Mouse (Mus musculus) hindbrain, embryonic 11.5 days (tissue): ENCODE data around the gene Rnaseh2a. TPM values are rescaled to one million over a fixed set of nuclear protein-coding genes. Genes with fewer than 3 reads are reported as not detected.

Experiments
- ATAC-seq: fragments of 200-750 bp; cut with Nextera tagmentation; 2 replicates; pipeline ENCODE4 v1.8.0; 2017; ENCODE audit warnings: mild to moderate bottlenecking, moderate TSS enrichment, moderate library complexity; ENCODE audit not compliant: low FRiP score
- DNase-seq: peaks from one replicate; pipeline ENCODE4 v3.0.0-alpha.2; 2015; ENCODE audit warnings: low spot score
- H3K27ac ChIP-seq: fragments of 300-500 bp; sonication (generic); 2 replicates; pipeline ENCODE4 v1.5.1; 2014; ENCODE audit warnings: mild to moderate bottlenecking, low read depth, low read length
- H3K27me3 ChIP-seq: fragments of 300-500 bp; sonication (generic); 2 replicates; pipeline ENCODE4 v1.6.1; 2014; ENCODE audit warnings: mild to moderate bottlenecking, low read length, moderate library complexity, mixed read lengths; ENCODE audit not compliant: control insufficient read depth, insufficient read depth
- H3K36me3 ChIP-seq: fragments of 300-500 bp; sonication (generic); 2 replicates; pipeline ENCODE4 v1.6.1; 2014; ENCODE audit warnings: mild to moderate bottlenecking, low read length, moderate library complexity, mixed read lengths; ENCODE audit not compliant: control insufficient read depth, insufficient read depth
- H3K4me1 ChIP-seq: fragments of 300-500 bp; sonication (generic); replicated peaks from 2 replicates; pipeline ENCODE4 v1.6.1; 2014; ENCODE audit warnings: low read length, mixed read lengths; ENCODE audit not compliant: control insufficient read depth, insufficient read depth
- H3K4me2 ChIP-seq: fragments of 300-500 bp; sonication (generic); replicated peaks from 2 replicates; pipeline ENCODE4 v1.6.1; 2014; ENCODE audit warnings: mild to moderate bottlenecking, low read depth, low read length
- H3K4me3 ChIP-seq: fragments of 300-500 bp; sonication (generic); 2 replicates; pipeline ENCODE4 v1.5.1; 2014; ENCODE audit warnings: low read depth, low read length
- H3K9ac ChIP-seq: fragments of 300-500 bp; sonication (generic); 2 replicates; pipeline ENCODE4 v1.6.1; 2014; ENCODE audit warnings: low read depth, low read length
- H3K9me3 ChIP-seq: fragments of 300-500 bp; sonication (generic); 2 replicates; pipeline ENCODE4 v1.6.1; 2016; ENCODE audit warnings: low read length; ENCODE audit not compliant: control insufficient read depth
- WGBS: fragments of 180-500 bp; shearing (Covaris S2); extraction: QIAGEN DNeasy Blood & Tissue Kit; methylation state at CpG from one replicate; pipeline ENCODE4 v1.1.7; 2014; 5-methylcytosine and 5-hydroxymethylcytosine counted together
- polyA plus RNA-seq: library from polyadenylated mRNA; unstranded; fragments of >200 nt; fragmentation: Nextera tagmentation; extraction: Ambion mirVana; gene quantifications from 2 replicates; pipeline ENCODE4 v1.2.1, GENCODE M21; 2014

Gene Rnaseh2a
- polyA plus RNA-seq, 1 experiment from 2014 or later, result 98.5 TPM

- ATAC-seq, result no peak
- Histone ChIP-seq H3K4me1 (peaks cover 7% of the 10 kb centered on the region), H3K27ac (no peak overlapping the region), H3K36me3 (no peaks in the 10 kb centered on the region), H3K4me2 (no peak overlapping the region), H3K27me3 (no peaks in the 10 kb centered on the region), H3K4me3 (no peak overlapping the region), H3K9ac (no peak overlapping the region), H3K9me3 (no peaks in the 10 kb centered on the region)
- WGBS, result 94% methylated on average over 4 of the region's 4 CpGs
- no peak for DNase-seq
Measured at GRCm38 (mm10) chr8:84963952-84964351, 5.6 kb downstream of the Rnaseh2a start.

- DNase-seq, result no peak
- no peaks in the 10 kb centered on the region for H3K4me1 ChIP-seq
- H3K9me3 ChIP-seq, result no peaks in the 10 kb centered on the region
- H3K9ac ChIP-seq, result no peak overlapping the region
- WGBS, result 89% methylated on average over 7 of the region's 7 CpGs
- ATAC-seq, result no peak
- H3K4me3 ChIP-seq, result no peak overlapping the region
- H3K27me3 ChIP-seq, result no peaks in the 10 kb centered on the region
- no peak overlapping the region for H3K4me2 ChIP-seq
- no peaks in the 10 kb centered on the region for H3K36me3 ChIP-seq
- H3K27ac ChIP-seq, result no peak overlapping the region
Measured at GRCm38 (mm10) chr8:84959811-84960210, 9.8 kb downstream of the Rnaseh2a start.

GRCm38 (mm10) chr8:84956768-84957167 is 12.8 kb downstream of the Rnaseh2a start:
- H3K9me3 ChIP-seq, result no peaks in the 10 kb centered on the region
- no peaks in the 10 kb centered on the region for H3K4me1 ChIP-seq
- peak; percentile 84 for DNase-seq
- no peak for ATAC-seq
- H3K4me2 ChIP-seq, result no peak overlapping the region
- 40% methylated on average over 2 of the region's 2 CpGs for WGBS
- H3K36me3 ChIP-seq, result no peaks in the 10 kb centered on the region
- no peak overlapping the region for H3K27ac ChIP-seq
- no peak overlapping the region for H3K9ac ChIP-seq
- no peak overlapping the region for H3K4me3 ChIP-seq
- peaks cover 6% of the 10 kb centered on the region for H3K27me3 ChIP-seq

- no peak overlapping the region for H3K27ac ChIP-seq
- no peaks in the 10 kb centered on the region for H3K4me1 ChIP-seq
- no peak for DNase-seq
- no peak overlapping the region for H3K4me3 ChIP-seq
- peaks cover 24% of the 10 kb centered on the region for H3K27me3 ChIP-seq
- no peak overlapping the region for H3K4me2 ChIP-seq
- ATAC-seq, result no peak
- no peaks in the 10 kb centered on the region for H3K9me3 ChIP-seq
- H3K9ac ChIP-seq, result no peak overlapping the region
- WGBS, result 9% methylated on average over 18 of the region's 18 CpGs
- H3K36me3 ChIP-seq, result no peaks in the 10 kb centered on the region
Measured at GRCm38 (mm10) chr8:84952612-84953255, 16.8 kb downstream of the Rnaseh2a start.

- ATAC-seq (no peak), DNase-seq (no peak)
- H3K9me3 ChIP-seq, result no peaks in the 10 kb centered on the region
- WGBS, result 24% methylated on average over 12 of the region's 12 CpGs
- H3K4me1 ChIP-seq, result peaks cover 5% of the 10 kb centered on the region; the same call in 1 of the 2 replicates
- H3K4me2 ChIP-seq, result no peak overlapping the region
- no peak overlapping the region for H3K4me3 ChIP-seq
- H3K9ac ChIP-seq, result no peak overlapping the region
- no peak overlapping the region for H3K27ac ChIP-seq
- H3K36me3 ChIP-seq, result no peaks in the 10 kb centered on the region
- H3K27me3 ChIP-seq, result peaks cover 49% of the 10 kb centered on the region
Measured at GRCm38 (mm10) chr8:84949753-84950152, 19.8 kb downstream of the Rnaseh2a start.

GRCm38 (mm10) chr8:84947241-84947545 is 22.4 kb downstream of the Rnaseh2a start:
- no peak overlapping the region for H3K4me3 ChIP-seq
- H3K4me2 ChIP-seq, result no peak overlapping the region
- ATAC-seq (no peak), DNase-seq (peak; percentile 71)
- H3K9ac ChIP-seq, result no peak overlapping the region
- no peaks in the 10 kb centered on the region for H3K36me3 ChIP-seq
- H3K27me3 ChIP-seq, result peaks cover 47% of the 10 kb centered on the region
- H3K9me3 ChIP-seq, result no peaks in the 10 kb centered on the region
- 14% methylated on average over 9 of the region's 9 CpGs for WGBS
- no peak overlapping the region for H3K27ac ChIP-seq
- peaks cover 5% of the 10 kb centered on the region; the same call in 1 of the 2 replicates for H3K4me1 ChIP-seq

GRCm38 (mm10) chr8:84946528-84947240 is 22.9 kb downstream of the Rnaseh2a start, which contains the start of gene Rtbdn:
Gene Rtbdn, plus strand, starts transcription at chr8:84946991.
- H3K9me3 ChIP-seq, result no peaks in the 10 kb centered on the region
- peaks cover 5% of the 10 kb centered on the region; the same call in 1 of the 2 replicates for H3K4me1 ChIP-seq
- 6% methylated on average over 17 of the region's 17 CpGs for WGBS
- ATAC-seq (no peak), DNase-seq (peak; percentile 68)
- H3K9ac ChIP-seq, result peak within 1 kb of the TSS; percentile 59
- H3K4me3 ChIP-seq, result peak within 1 kb of the TSS; percentile 59
- H3K27me3 ChIP-seq, result peaks cover 47% of the 10 kb centered on the region
- H3K4me2 ChIP-seq, result peak within 1 kb of the TSS; percentile 91
- H3K36me3 ChIP-seq, result no peaks in the 10 kb centered on the region
- 0 out of 2 replicates have a peak within 1 kb of the TSS, but pooled peaks have one; percentile 42 for H3K27ac ChIP-seq

GRCm38 (mm10) chr8:84945633-84946527 is 23.7 kb downstream of the Rnaseh2a start:
- Histone ChIP-seq H3K4me1 (peaks cover 5% of the 10 kb centered on the region; the same call in 1 of the 2 replicates), H3K27me3 (peaks cover 45% of the 10 kb centered on the region), H3K4me2 (peak overlapping the region; percentile 91), H3K27ac (0 out of 2 replicates have a peak overlapping the region, but pooled peaks have one; percentile 42), H3K9me3 (no peaks in the 10 kb centered on the region), H3K36me3 (no peaks in the 10 kb centered on the region), H3K9ac (peak overlapping the region; percentile 59), H3K4me3 (peak overlapping the region; percentile 59)
- 1% methylated on average over 36 of the region's 67 CpGs for WGBS
- ATAC-seq (peak; percentile 71), DNase-seq (peak; percentile 81)
